Mouse (Mus musculus) bone marrow macrophage, adult 2 months (primary cell): Measurements from ENCODE around the gene Ube2t. TPM values are rescaled to one million over a fixed set of nuclear protein-coding genes. Genes with fewer than 3 reads are reported as not detected.

Source experiments
- H3K27ac ChIP-seq: 2 replicates; pipeline ENCODE4 v1.5.1; 2012; ENCODE audit warnings: low read depth, low read length; ENCODE audit not compliant: insufficient read depth
- H3K4me1 ChIP-seq: 2 replicates; pipeline ENCODE4 v1.6.1; 2012; ENCODE audit warnings: low read length; ENCODE audit not compliant: control insufficient read depth, insufficient read depth
- H3K4me3 ChIP-seq: 2 replicates; pipeline ENCODE4 v1.5.1; 2012; ENCODE audit warnings: mild to moderate bottlenecking, low read length, moderate library complexity; ENCODE audit not compliant: insufficient read depth
- CTCF ChIP-seq: IDR thresholded peaks from 2 replicates; pipeline ENCODE4 v1.5.1; 2012; ENCODE audit warnings: low read depth, mild to moderate bottlenecking, low read length, moderate library complexity
- POLR2A ChIP-seq: IDR thresholded peaks from 2 replicates; pipeline ENCODE4 v1.6.1; 2012; ENCODE audit warnings: mild to moderate bottlenecking, low read depth, low read length, borderline replicate concordance
- polyA plus RNA-seq: library from polyadenylated mRNA; stranded (reverse); fragments of >200 nt; gene quantifications from 2 replicates; pipeline ENCODE4 v1.2.4, GENCODE M21; 2012; ENCODE audit not compliant: missing spikeins, insufficient read depth, insufficient read length

Ube2t gene
- polyA plus RNA-seq, 1 experiment = 20.3 TPM

- TF ChIP-seq POLR2A (no peak), CTCF (no peak)
- H3K4me3 ChIP-seq = no peak overlapping the region
- no peak overlapping the region for H3K27ac ChIP-seq
- H3K4me1 ChIP-seq = peaks cover 2% of the 10 kb centered on the region; the same call in 1 of the 2 replicates
These were observed 29.8 kb downstream of the Ube2t start for GRCm38 (mm10) chr1:134992046-134992645.

GRCm38 (mm10) chr1:134994739-134995138 is 32.4 kb downstream of the Ube2t start:
- Histone ChIP-seq H3K4me1 (no peaks in the 10 kb centered on the region), H3K27ac (no peak overlapping the region), H3K4me3 (no peak overlapping the region)
- TF ChIP-seq POLR2A = no peak
- TF ChIP-seq CTCF = no peak

GRCm38 (mm10) chr1:134995437-134995836 is 33.1 kb downstream of the Ube2t start:
- TF ChIP-seq POLR2A (no peak), CTCF (no peak)
- no peak overlapping the region for H3K27ac ChIP-seq
- H3K4me3 ChIP-seq = no peak overlapping the region
- no peaks in the 10 kb centered on the region for H3K4me1 ChIP-seq

GRCm38 (mm10) chr1:134995954-134996353 is 33.6 kb downstream of the Ube2t start:
- TF ChIP-seq CTCF (no peak), POLR2A (no peak)
- Histone ChIP-seq H3K27ac (no peak overlapping the region), H3K4me3 (no peak overlapping the region), H3K4me1 (peaks cover 2% of the 10 kb centered on the region)

- Histone ChIP-seq H3K4me3 (no peak overlapping the region), H3K4me1 (peaks cover 2% of the 10 kb centered on the region), H3K27ac (no peak overlapping the region)
- no peak for TF ChIP-seq CTCF
- no peak for TF ChIP-seq POLR2A
These were observed 34.1 kb downstream of the Ube2t start for GRCm38 (mm10) chr1:134996471-134996870.

- Histone ChIP-seq H3K27ac (no peak overlapping the region), H3K4me3 (no peak overlapping the region), H3K4me1 (peaks cover 2% of the 10 kb centered on the region)
- TF ChIP-seq CTCF (no peak), POLR2A (no peak)
These were observed 35.2 kb downstream of the Ube2t start for GRCm38 (mm10) chr1:134997568-134997967.

- TF ChIP-seq POLR2A (no peak), CTCF (no peak)
- H3K4me3 ChIP-seq = no peak overlapping the region
- H3K4me1 ChIP-seq = peaks cover 2% of the 10 kb centered on the region
- no peak overlapping the region for H3K27ac ChIP-seq
These were observed 35.9 kb downstream of the Ube2t start for GRCm38 (mm10) chr1:134998231-134998630.

- Histone ChIP-seq H3K4me3 (no peak overlapping the region), H3K27ac (no peak overlapping the region)
- TF ChIP-seq CTCF (no peak), POLR2A (no peak)
These were observed 38.2 kb downstream of the Ube2t start for GRCm38 (mm10) chr1:135000527-135000926.

GRCm38 (mm10) chr1:135003346-135003745 is 41.0 kb downstream of the Ube2t start:
- no peak for TF ChIP-seq CTCF
- no peak for TF ChIP-seq POLR2A
- H3K4me3 ChIP-seq = no peak overlapping the region
- peaks cover 2% of the 10 kb centered on the region for H3K4me1 ChIP-seq
- H3K27ac ChIP-seq = no peak overlapping the region

More at GRCm38 (mm10) chr1:135000527-135000926, 38.2 kb downstream of the Ube2t start:
- peaks cover 2% of the 10 kb centered on the region for H3K4me1 ChIP-seq

- Histone ChIP-seq H3K4me1 (peaks cover 1% of the 10 kb centered on the region), H3K4me3 (no peak overlapping the region), H3K27ac (no peak overlapping the region)
- TF ChIP-seq POLR2A = no peak
- TF ChIP-seq CTCF = no peak
These were observed 43.3 kb downstream of the Ube2t start for GRCm38 (mm10) chr1:135005696-135006095.
